Mouse (Mus musculus) kidney, adult 9 months (tissue): Measurements from ENCODE around the gene Cdh18.
"Not testable (repeated sequence)": the region's sequence is repeated elsewhere in the genome, so short reads cannot be mapped to it uniquely, and the experiment has no call there.

Source experiments
- DNase-seq: peaks from one replicate; pipeline ENCODE4 v3.0.0; 2022

Gene Cdh18

GRCm38 (mm10) chr15:22548711-22549271 is at the start of gene Cdh18:
Cdh18 (plus strand) TSS chr15:22549022.
- DNase-seq: no peak

GRCm38 (mm10) chr15:22511271-22511670 is 37.6 kb upstream of the Cdh18 start:
- DNase-seq: no peak

GRCm38 (mm10) chr15:22535828-22536227 is 13.0 kb upstream of the Cdh18 start:
- DNase-seq: no peak

GRCm38 (mm10) chr15:22577974-22578616 is 29.3 kb downstream of the Cdh18 start:
- DNase-seq: no peak

DNA sequence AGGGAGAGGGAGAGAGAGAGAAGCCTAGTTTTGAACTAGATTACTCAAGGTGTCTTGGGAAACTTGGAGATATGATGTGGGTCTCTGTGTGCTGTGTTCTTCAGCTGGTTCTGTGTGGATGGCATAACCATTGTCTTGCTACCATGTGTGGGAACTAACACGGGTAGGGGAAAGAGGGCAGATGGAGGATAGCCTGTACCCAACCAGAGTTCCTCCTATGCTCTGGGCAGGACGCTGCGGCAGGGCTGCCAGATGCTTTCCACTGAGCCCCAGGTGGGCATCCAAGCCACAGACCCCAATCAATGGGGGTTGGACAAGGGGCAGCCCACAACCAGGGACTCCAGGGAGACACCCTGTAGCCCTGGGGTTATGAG is 29.8 kb downstream of the Cdh18 start:
- DNase-seq: no peak

- no peak for DNase-seq
Observed at GRCm38 (mm10) chr15:22584667-22585066, 35.8 kb downstream of the Cdh18 start.

DNA sequence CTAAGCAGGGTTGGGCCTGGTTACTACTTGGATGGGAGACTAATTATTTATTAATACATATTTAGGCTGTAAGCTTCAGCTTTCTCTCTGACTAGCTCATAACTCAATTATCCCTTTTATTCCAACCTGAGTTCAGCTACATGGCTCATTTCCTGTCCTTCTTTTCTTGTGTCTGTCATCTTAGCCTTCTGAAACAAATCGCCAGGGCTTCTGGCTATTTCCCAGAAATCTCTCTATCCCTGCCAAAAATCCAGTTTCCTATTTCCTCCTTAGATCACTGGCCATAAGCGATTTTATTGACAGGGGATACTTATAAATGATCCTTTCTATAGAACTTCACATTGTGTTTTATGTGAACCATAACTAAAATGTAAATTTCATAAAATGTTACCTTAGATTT is 167.6 kb downstream of the Cdh18 start:
- DNase-seq: no peak

GRCm38 (mm10) chr15:22717681-22718080 is 168.9 kb downstream of the Cdh18 start:
- DNase-seq: no peak

GRCm38 (mm10) chr15:22726574-22726973 is 177.8 kb downstream of the Cdh18 start:
- no peak for DNase-seq

DNA sequence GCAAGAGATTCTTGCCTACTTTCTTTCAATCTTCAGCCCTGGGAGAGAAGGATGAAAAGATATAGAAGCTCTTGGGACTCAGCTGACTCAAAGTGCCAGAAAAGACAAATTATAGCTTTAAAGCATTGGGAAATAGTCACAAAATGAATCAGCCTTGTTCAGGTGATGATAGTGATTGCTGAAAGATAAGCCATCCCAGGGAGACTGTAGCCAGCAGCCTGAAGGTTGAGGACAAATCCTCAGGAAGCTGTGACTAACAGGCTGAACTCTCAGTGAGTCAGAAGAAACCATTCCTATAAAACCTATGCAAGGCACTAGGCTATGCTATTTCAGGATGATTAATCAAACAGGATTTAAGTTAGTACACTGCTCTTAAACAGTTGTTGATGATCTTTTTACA is 184.2 kb downstream of the Cdh18 start:
- DNase-seq: no peak

DNA sequence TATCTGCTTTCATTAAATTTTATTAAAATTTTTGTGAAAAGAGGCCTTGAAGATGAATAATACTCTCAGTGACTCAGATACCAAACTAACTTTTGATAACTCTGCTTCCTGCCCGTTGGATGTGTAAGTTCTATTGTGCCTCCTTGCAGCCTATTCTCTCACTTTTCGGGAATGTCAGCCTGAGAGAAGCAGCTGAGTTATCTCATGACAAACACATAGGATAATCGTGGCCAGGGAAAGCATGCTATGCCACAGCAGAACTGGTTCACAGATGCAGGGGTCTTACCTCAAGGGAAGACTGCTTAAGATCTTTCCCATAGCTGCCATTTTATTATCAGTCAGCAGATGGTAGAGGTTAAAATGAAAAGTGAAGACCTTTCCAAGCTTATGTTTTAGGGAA is 187.3 kb downstream of the Cdh18 start:
- DNase-seq: no peak

- DNase-seq: not testable (repeated sequence)
Observed at GRCm38 (mm10) chr15:22761257-22761656, 212.4 kb downstream of the Cdh18 start.

GRCm38 (mm10) chr15:22766591-22766990 is 217.8 kb downstream of the Cdh18 start:
- DNase-seq: not testable (repeated sequence)

DNA sequence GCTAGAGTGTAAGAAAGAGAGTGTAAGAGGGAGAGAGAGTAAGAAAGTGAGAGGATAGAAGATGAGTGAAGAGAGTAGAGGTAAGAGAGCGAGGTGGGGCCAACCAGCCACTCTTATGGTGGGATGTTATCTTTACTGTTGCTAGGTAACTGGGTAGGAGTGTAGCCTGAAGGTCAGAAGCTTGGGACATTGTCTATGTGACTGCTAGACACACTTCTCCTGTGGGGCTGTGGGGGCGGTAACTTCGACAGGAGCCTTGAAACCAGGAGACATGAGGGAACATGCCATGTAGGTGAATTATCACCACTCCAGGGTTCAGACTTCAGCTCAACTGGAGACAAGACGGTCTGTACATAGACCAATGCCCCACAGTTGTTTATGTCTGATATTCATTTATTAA is 227.5 kb downstream of the Cdh18 start:
- DNase-seq: no peak

GRCm38 (mm10) chr15:22789696-22790095 is 240.9 kb downstream of the Cdh18 start:
- DNase-seq: no peak

GRCm38 (mm10) chr15:22791791-22792190 is 243.0 kb downstream of the Cdh18 start:
- DNase-seq: peak; percentile 24

DNA sequence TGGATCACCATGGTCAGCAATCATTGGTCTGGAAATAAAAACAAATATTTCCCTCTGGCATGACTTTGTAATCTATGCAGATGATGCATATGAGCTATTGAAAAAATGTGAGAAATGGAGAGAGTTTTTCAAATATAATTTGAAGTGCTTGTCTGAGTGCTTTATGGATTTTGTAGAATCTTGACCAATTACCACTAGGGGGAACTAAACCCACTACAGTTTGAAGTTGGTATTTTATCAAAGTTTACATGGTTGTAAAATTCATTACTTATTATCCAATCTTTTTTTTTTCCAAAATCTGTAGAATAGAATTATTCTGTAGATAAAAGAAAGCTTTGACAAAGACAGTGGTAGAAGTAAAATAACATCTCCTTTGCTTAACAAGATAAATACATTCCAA is 284.3 kb downstream of the Cdh18 start:
- DNase-seq: no peak

DNA sequence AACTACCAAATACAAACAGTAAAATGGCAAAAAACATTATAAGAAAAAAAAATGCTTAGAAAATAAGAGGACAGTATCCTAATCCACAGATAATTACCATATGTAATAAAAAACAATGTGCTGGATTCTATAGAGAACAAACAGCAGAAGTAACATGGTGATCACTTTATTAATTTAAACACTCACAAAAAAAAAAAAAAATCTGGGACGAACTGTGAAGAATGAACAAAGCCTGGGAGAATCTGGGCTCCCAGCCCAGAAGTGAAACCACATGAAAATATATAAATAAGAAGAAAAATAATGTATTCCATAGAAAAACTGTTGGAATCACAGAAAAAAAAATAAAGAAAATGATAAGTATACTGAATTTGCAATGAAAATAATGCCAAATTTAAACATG is 288.4 kb downstream of the Cdh18 start:
- DNase-seq: no peak

DNA sequence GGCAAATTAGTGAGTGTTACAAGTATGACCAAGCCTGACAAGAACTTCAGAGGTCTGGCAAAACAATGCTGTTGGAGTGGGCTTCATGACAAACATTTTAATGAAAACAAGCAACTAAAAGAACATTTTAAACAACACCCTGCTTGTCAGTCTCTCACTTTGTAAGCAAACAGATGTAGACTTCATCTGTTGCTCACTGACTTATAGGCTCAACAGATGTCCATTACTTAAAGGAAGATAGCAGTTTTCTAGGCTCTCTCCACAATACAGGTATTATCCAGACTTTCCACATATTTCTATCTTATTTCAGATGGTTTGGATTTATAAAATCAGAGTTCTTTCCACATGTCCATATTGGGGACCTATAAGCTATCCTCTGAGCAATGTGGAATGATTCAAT is 308.9 kb downstream of the Cdh18 start:
- DNase-seq: no peak

- DNase-seq: peak; percentile 4
Observed at GRCm38 (mm10) chr15:22870679-22871078, 321.9 kb downstream of the Cdh18 start.

- DNase-seq: no peak
Observed at GRCm38 (mm10) chr15:22897724-22898123, 348.9 kb downstream of the Cdh18 start.

DNA sequence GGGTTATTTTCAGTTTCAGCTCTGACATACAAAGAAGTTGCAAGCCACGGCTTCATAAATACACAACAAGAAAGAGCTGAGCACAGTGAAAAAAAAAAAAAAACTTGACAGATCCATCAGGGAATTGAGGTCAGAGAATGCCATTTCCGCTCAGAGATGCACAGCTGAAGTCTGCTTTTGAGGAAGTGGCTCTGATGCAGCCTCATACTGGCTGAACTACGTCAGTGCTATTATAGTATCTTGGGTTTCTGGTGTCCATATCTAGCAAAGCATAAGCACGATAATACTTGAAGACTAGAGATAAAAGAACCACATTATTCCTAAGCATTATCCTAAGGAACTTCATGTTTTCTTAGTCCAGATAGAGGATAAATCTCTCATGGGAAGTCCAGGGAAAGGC is 349.4 kb downstream of the Cdh18 start:
- DNase-seq: no peak

DNA sequence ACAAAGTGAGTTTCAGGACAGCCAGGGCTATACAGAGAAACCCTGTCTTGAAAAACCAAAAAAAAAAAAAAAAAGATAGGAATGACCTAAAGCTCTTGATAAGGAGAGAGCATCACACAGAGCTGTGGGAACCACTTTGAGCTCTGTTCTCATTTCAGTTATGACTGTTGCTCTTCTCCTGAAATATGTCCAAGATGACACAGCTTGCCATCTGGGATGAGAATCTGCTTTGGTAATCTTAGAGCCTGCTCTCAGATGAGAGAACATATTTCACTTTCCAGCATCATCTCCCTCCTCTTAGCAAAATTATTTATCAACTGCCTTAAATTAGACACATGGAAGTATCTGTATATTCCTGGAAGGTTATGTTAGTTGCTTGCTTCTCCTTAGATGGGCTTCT is 365.6 kb downstream of the Cdh18 start:
- DNase-seq: no peak

- no peak for DNase-seq
Observed at GRCm38 (mm10) chr15:22934293-22934692, 385.5 kb downstream of the Cdh18 start.

DNA sequence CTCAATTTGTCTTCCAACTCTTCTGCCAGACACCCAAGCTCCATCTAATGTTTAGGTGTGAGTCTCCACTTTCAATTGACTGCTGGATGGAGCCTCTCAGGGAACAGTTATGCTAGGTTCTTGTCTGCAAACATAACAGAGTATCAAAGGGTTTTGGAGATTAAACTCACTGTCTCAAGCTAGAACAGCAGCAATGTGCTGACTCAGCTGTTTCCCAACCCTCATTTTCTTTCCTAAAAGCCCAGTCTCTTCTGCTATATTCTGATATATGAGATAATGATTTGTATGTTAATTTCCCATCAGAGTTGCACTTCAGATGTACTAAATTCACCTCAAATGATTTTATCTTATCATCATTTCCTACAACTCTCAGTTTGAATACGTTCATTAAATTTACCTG is 398.4 kb downstream of the Cdh18 start:
- no peak for DNase-seq
